Comparison of ENCODE assay signal across 8 mouse cellular contexts in genomic region chr11:117114592-117115345, GRCm38 (mm10). TPM values are rescaled to one million over a fixed set of nuclear protein-coding genes. Genes with fewer than 3 reads are reported as not detected.
DNase-seq lines count a peak whose midpoint lies in the region; ATAC-seq lines count a peak whose summit lies in the region.

TSS of gene Sec14l1 (plus strand) at chr11:117115168.

- no peaks in the 10 kb centered on the region for H3K27me3 ChIP-seq in heart, embryonic 14.5 days (ENCODE audit: control insufficient read depth, insufficient read depth, low read length)
- no peaks in the 10 kb centered on the region for H3K27me3 ChIP-seq in liver, embryonic 13.5 days
- H3K27me3 ChIP-seq in stomach, embryonic 16.5 days (ENCODE audit: control insufficient read depth, insufficient read depth, low read length) = no peaks in the 10 kb centered on the region

- peak within 1 kb of the TSS; percentile 82 for H3K4me2 ChIP-seq in heart, embryonic 14.5 days (ENCODE audit: low read length)
- H3K4me2 ChIP-seq in liver, embryonic 13.5 days = peak within 1 kb of the TSS; percentile 80
- H3K4me2 ChIP-seq in stomach, embryonic 16.5 days (ENCODE audit: low read depth, low read length) = peak within 1 kb of the TSS; percentile 79

- peak within 1 kb of the TSS; percentile 93 for H3K4me3 ChIP-seq in brown adipose tissue, adult 24 weeks (ENCODE audit: insufficient read depth, low read depth, low read length)
- peak within 1 kb of the TSS; percentile 71 to 92 for H3K4me3 ChIP-seq in heart, embryonic 14.5 days (ENCODE audit: control insufficient read depth in 1 of 2, insufficient read depth in 1 of 2, low read depth in 1 of 2, low read length in 2 of 2)
- peak within 1 kb of the TSS; percentile 98 for H3K4me3 ChIP-seq in liver, embryonic 13.5 days (replicated peaks)
- H3K4me3 ChIP-seq in stomach, embryonic 16.5 days (replicated peaks; ENCODE audit: low read length) = peak within 1 kb of the TSS; percentile 90

- 0 out of 2 replicates have a peak, but pooled peaks cover 3% of the 10 kb centered on the region for H3K9me3 ChIP-seq in heart, embryonic 14.5 days (ENCODE audit: control insufficient read depth, low read length)
- peaks cover 4% of the 10 kb centered on the region; the same call in 1 of the 2 replicates for H3K9me3 ChIP-seq in liver, embryonic 13.5 days (replicated peaks)
- no peaks in the 10 kb centered on the region for H3K9me3 ChIP-seq in stomach, embryonic 16.5 days (replicated peaks; ENCODE audit: control insufficient read depth, low read length)

- peaks cover 25% of the 10 kb centered on the region for H3K4me1 ChIP-seq in brown adipose tissue, adult 24 weeks (ENCODE audit: control insufficient read depth, insufficient read depth, insufficient read length, low read length)
- H3K4me1 ChIP-seq in heart, embryonic 14.5 days (ENCODE audit: control insufficient read depth in 2 of 2, insufficient read depth in 2 of 2, low read length in 2 of 2) = peaks cover 27 to 53% of the 10 kb centered on the region in 2 experiments
- peaks cover 72% of the 10 kb centered on the region for H3K4me1 ChIP-seq in liver, embryonic 13.5 days (replicated peaks)
- peaks cover 44% of the 10 kb centered on the region for H3K4me1 ChIP-seq in stomach, embryonic 16.5 days (ENCODE audit: control insufficient read depth, insufficient read depth, low read length)

- H3K36me3 ChIP-seq in heart, embryonic 14.5 days (ENCODE audit: control insufficient read depth, insufficient read depth, low read length) = peaks cover 16% of the 10 kb centered on the region
- H3K36me3 ChIP-seq in liver, embryonic 13.5 days = peaks cover 21% of the 10 kb centered on the region
- H3K36me3 ChIP-seq in stomach, embryonic 16.5 days (ENCODE audit: control insufficient read depth, insufficient read depth, low read length) = no peaks in the 10 kb centered on the region

- peak within 1 kb of the TSS; percentile 94 for H3K9ac ChIP-seq in heart, embryonic 14.5 days (ENCODE audit: low read length)
- peak within 1 kb of the TSS; percentile 98 for H3K9ac ChIP-seq in liver, embryonic 13.5 days
- peak within 1 kb of the TSS; percentile 90 for H3K9ac ChIP-seq in stomach, embryonic 16.5 days (ENCODE audit: low read length)

- ATAC-seq in heart, embryonic 14.5 days (ENCODE audit: insufficient number of reproducible peaks, insufficient read depth, low FRiP score, low read depth) = peak; percentile 92
- ATAC-seq in liver, embryonic 13.5 days (ENCODE audit: low read depth) = peak; percentile 93
- ATAC-seq in stomach, embryonic 16.5 days (ENCODE audit: insufficient read depth, low FRiP score) = peak; percentile 94

- under 1% methylated on average over 59 of the region's 67 CpGs for WGBS in heart, embryonic 14.5 days
- under 1% methylated on average over 59 of the region's 67 CpGs for WGBS in liver, embryonic 13.5 days (ENCODE audit: insufficient replicate concordance)
- WGBS in stomach, embryonic 16.5 days = 1% methylated on average over 67 of the region's 67 CpGs

- peak; percentile 99 for DNase-seq in CD4-positive, CD25-positive, alpha-beta regulatory T cell, adult 2 months (ENCODE audit: low read depth, low spot score)
- DNase-seq in fibroblast of lung, adult 2 months (ENCODE audit: low read depth) = peak; percentile 90
- peak; percentile 100 for DNase-seq in kidney, postnatal 14 days
- peak; percentile 95 for DNase-seq in liver, embryonic 13.5 days
- peak; percentile 99 for DNase-seq in neural tube, embryonic 10.5 days (ENCODE audit: extremely low spot score, low spot score)

- H3K27ac ChIP-seq in brown adipose tissue, adult 24 weeks (replicated peaks; ENCODE audit: low read depth, low read length) = peak within 1 kb of the TSS; percentile 97
- H3K27ac ChIP-seq in heart, embryonic 14.5 days (replicated peaks in 1 of 2; ENCODE audit: control insufficient read depth in 1 of 2, insufficient read depth in 1 of 2, low read depth in 2 of 2, low read length in 2 of 2) = peak within 1 kb of the TSS; percentile 98 to 99
- H3K27ac ChIP-seq in liver, embryonic 13.5 days = peak within 1 kb of the TSS; percentile 99
- peak within 1 kb of the TSS; percentile 99 for H3K27ac ChIP-seq in stomach, embryonic 16.5 days (ENCODE audit: low read length)

RNA-seq across cellular contexts. Expression of gene Sec14l1, which starts in this region (rescaled TPM):
- 35.4 and 37.4 TPM in 2 replicates for polyA plus RNA-seq in brown adipose tissue, adult 24 weeks (2012; ENCODE audit: insufficient read depth, insufficient read length, missing spikeins)
- 33.2 and 34.2 TPM in 2 replicates for polyA plus RNA-seq in heart, embryonic 14.5 days (2014; fragmentation: Nextera tagmentation; extraction: Ambion mirVana)
- 19.7 and 23.2 TPM in 2 replicates for polyA plus RNA-seq in liver, embryonic 13.5 days (2015; fragmentation: Nextera tagmentation; extraction: Ambion mirVana)
- 61.7 and 62.5 TPM in 2 replicates for polyA plus RNA-seq in stomach, embryonic 16.5 days (2015; fragmentation: Nextera tagmentation; extraction: Ambion mirVana)

Comparison
In these comparisons a context has a peak if more than half of its experiments do, and no peak if none do; other contexts are left out.
1. Peak in every context shown above with its lines: DNase-seq, ATAC-seq, H3K4me3 ChIP-seq and H3K27ac ChIP-seq.